Mouse (Mus musculus) spleen, adult 2 months (tissue): ENCODE data around the gene Ocel1. TPM values are rescaled to one million over a fixed set of nuclear protein-coding genes. Genes with fewer than 3 reads are reported as not detected.

Experiments
- DNase-seq, 2 experiments: peaks; one replicate each; pipeline versions ENCODE4 v3.0.0 to v3.0.0-alpha.2; 2012 to 2021; ENCODE audit warnings: low spot score in 2 of 2, low read depth in 1 of 2
- H3K27ac ChIP-seq: fragments of 200-500 bp; 2 replicates; pipeline ENCODE4 v1.5.1; 2012; ENCODE audit warnings: low read length, inconsistent platforms; ENCODE audit not compliant: insufficient read depth
- H3K27me3 ChIP-seq: fragments of 200-500 bp; 2 replicates; pipeline ENCODE4 v1.6.1; 2012; ENCODE audit warnings: mild to moderate bottlenecking, moderate library complexity, low read length, inconsistent platforms; ENCODE audit not compliant: control insufficient read depth, insufficient read depth
- H3K36me3 ChIP-seq: fragments of 200-500 bp; 2 replicates; pipeline ENCODE4 v1.6.1; 2012; ENCODE audit warnings: mild to moderate bottlenecking, low read length, inconsistent platforms; ENCODE audit not compliant: control insufficient read depth, insufficient read depth
- H3K4me1 ChIP-seq: fragments of 200-500 bp; 2 replicates; pipeline ENCODE4 v1.6.1; 2011; ENCODE audit warnings: inconsistent platforms; ENCODE audit not compliant: control insufficient read depth, insufficient read depth, insufficient read length
- H3K4me3 ChIP-seq: fragments of 200-500 bp; 2 replicates; pipeline ENCODE4 v1.5.1; 2011; ENCODE audit warnings: mild to moderate bottlenecking, inconsistent platforms; ENCODE audit not compliant: insufficient read depth, insufficient read length; ENCODE audit errors: extremely low read depth
- CTCF ChIP-seq: fragments of 200-500 bp; IDR thresholded peaks from 2 replicates; pipeline ENCODE4 v1.5.1; 2011; ENCODE audit warnings: mild to moderate bottlenecking, inconsistent platforms; ENCODE audit not compliant: insufficient read depth, insufficient read length, insufficient replicate concordance; ENCODE audit errors: extremely low read depth
- POLR2A ChIP-seq: fragments of 200-500 bp; IDR thresholded peaks from 2 replicates; pipeline ENCODE4 v1.6.1; 2011; ENCODE audit warnings: low read depth, low read length, inconsistent platforms
- WGBS: fragments of 180-500 bp; shearing (Covaris S2); methylation state at CpG from one replicate; pipeline ENCODE4 v1.1.7; 2018; 5-methylcytosine and 5-hydroxymethylcytosine counted together
- polyA plus RNA-seq: library from polyadenylated mRNA; depleted of rRNA; stranded (reverse); fragments of >200 nt; gene quantifications from 2 replicates; pipeline ENCODE4 v1.2.3, GENCODE M21; 2012

Ocel1 gene
- polyA plus RNA-seq, 1 experiment, result 16.8 TPM

- WGBS, result 92% methylated on average over 1 of the region's 1 CpGs
- H3K4me1 ChIP-seq, result no peaks in the 10 kb centered on the region
- TF ChIP-seq CTCF (no peak), POLR2A (no peak)
- H3K4me3 ChIP-seq, result no peak overlapping the region
- DNase-seq, result no peak
- H3K27me3 ChIP-seq, result no peaks in the 10 kb centered on the region
- H3K36me3 ChIP-seq, result peaks cover 71% of the 10 kb centered on the region
- H3K27ac ChIP-seq, result no peak overlapping the region
Observed at GRCm38 (mm10) chr8:71351520-71351919, 19.6 kb upstream of the Ocel1 start.

- Histone ChIP-seq H3K36me3 (peaks cover 47% of the 10 kb centered on the region), H3K27me3 (no peaks in the 10 kb centered on the region), H3K4me1 (no peaks in the 10 kb centered on the region), H3K27ac (no peak overlapping the region), H3K4me3 (no peak overlapping the region)
- no peak for DNase-seq
- TF ChIP-seq POLR2A (no peak), CTCF (no peak)
- WGBS, result 88% methylated on average over 3 of the region's 3 CpGs
Observed at GRCm38 (mm10) chr8:71358026-71358425, 13.1 kb upstream of the Ocel1 start.

GRCm38 (mm10) chr8:71366771-71367528 lies 4.1 kb upstream of the Ocel1 start, which contains the start of gene Use1:
Use1 (plus strand) TSS chr8:71366848.
- DNase-seq, result peak; percentile 88 to 90
- Histone ChIP-seq H3K4me1 (no peaks in the 10 kb centered on the region), H3K27ac (peak within 1 kb of the TSS; percentile 96), H3K36me3 (no peaks in the 10 kb centered on the region), H3K4me3 (peak within 1 kb of the TSS; percentile 85), H3K27me3 (no peaks in the 10 kb centered on the region)
- TF ChIP-seq POLR2A (peak; percentile 25), CTCF (no peak)
- WGBS, result under 1% methylated on average over 56 of the region's 56 CpGs

- DNase-seq, result no peak
- H3K36me3 ChIP-seq, result no peaks in the 10 kb centered on the region
- WGBS, result 29% methylated on average over 17 of the region's 17 CpGs
- no peaks in the 10 kb centered on the region for H3K4me1 ChIP-seq
- H3K27me3 ChIP-seq, result no peaks in the 10 kb centered on the region
- no peak for TF ChIP-seq CTCF
- no peak; the same call in 1 of the 2 replicates for TF ChIP-seq POLR2A
- peak overlapping the region; percentile 85; the same call in 1 of the 2 replicates for H3K4me3 ChIP-seq
- H3K27ac ChIP-seq, result peak overlapping the region; percentile 96
Observed at GRCm38 (mm10) chr8:71367529-71368176, 3.4 kb upstream of the Ocel1 start.

GRCm38 (mm10) chr8:71368366-71368765 lies 2.7 kb upstream of the Ocel1 start:
- no peak for TF ChIP-seq POLR2A
- no peak for TF ChIP-seq CTCF
- Histone ChIP-seq H3K27ac (no peak overlapping the region), H3K4me1 (no peaks in the 10 kb centered on the region), H3K27me3 (no peaks in the 10 kb centered on the region), H3K4me3 (no peak overlapping the region), H3K36me3 (no peaks in the 10 kb centered on the region)
- DNase-seq, result no peak

- no peaks in the 10 kb centered on the region for H3K4me1 ChIP-seq
- peaks cover 5% of the 10 kb centered on the region for H3K36me3 ChIP-seq
- TF ChIP-seq POLR2A, result no peak
- TF ChIP-seq CTCF, result no peak
- H3K4me3 ChIP-seq, result no peak overlapping the region
- no peaks in the 10 kb centered on the region for H3K27me3 ChIP-seq
- WGBS, result 95% methylated on average over 10 of the region's 10 CpGs
- no peak for DNase-seq
- no peak overlapping the region for H3K27ac ChIP-seq
Observed at GRCm38 (mm10) chr8:71369040-71369718, 1.9 kb upstream of the Ocel1 start.
